Mouse (Mus musculus): Measurements from ENCODE around the gene Stx8.

Gene Stx8

DNA sequence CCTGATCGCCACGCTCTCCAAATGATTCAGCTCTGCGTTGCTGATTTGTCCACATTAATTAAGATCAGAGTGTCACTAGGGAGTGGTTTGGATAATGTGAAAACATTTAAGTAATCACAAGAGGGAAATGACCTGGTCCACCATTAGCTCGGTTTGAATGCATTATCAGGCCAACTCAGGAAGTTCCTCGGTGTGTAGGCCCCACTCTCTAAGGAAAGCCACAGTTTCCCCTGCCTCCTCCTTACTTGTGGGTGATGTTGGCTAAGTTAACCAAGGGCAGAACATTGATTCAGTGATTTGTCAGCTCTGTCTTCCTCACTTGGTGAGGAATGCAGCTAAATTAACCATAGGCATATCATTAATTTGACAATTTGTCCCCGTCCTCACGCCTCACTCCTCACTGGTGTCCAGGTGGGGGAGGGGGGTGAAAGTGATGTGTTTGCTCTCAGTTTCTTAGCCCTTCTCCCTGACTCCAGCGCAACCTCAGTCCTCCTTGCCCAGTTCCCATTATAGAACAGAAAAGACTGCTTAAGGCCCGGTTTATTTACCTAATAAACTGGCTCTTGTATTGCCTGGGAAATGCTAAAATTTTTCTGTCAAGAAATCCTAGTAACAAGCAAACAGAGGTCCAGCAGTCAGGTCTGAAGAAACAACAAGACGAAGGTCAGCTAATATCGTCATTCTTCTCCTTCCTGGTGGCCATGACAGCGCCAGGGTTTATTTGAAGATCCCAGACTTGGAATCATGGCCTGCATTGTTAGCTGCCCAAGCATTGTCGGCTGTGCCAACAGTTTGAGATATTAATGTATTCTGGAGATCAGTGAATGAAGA lies 178.5 kb downstream of the Stx8 start:
- no peak for DNase-seq (ENCODE audit: low spot score in 2 of 2)

GRCm38 (mm10) chr11:68145066-68145585 lies 179.1 kb downstream of the Stx8 start:
- DNase-seq (ENCODE audit: low spot score in 2 of 2), result no peak

DNA sequence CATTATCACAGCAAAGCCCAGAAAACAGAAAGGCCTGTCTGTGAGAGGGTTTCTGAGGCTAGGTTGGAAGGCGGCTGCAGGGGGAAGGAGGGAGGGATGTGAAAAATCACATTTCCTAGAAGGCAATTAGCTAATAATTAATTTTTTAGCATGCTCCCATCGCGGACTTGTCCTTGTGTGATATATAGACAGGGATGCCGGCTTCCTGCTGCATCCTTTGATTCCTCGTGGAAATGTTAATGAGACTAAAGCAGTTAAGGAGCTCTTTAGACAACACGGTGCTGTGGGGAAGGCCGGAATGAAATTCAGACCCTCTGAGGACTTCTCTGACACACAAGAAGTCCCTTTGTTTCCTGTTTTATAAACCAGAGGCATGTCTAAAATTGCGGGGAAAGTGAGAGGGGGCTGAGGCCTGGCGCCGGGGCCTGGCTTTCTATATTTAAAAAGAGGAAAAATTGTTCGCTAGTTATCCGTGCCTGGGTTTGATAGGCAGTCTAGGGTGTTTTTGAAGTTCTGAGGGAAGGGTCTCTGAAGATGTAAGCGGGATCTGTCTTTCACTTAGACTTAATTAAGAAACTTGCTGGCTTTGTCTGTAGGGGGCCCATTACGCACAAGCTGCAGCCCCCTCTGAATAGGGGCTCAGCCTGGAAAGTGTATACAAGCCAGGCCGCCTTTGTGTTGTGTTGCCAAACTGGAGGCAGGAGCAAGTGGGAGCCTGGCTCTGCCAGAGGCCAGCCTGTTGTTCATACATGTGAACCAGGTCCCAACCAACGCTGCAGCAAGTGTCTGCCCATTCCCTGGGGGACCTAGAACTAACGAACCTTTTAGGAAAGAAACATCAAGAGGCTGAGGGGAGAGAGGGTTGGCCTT lies 179.8 kb downstream of the Stx8 start:
- DNase-seq (ENCODE audit: low spot score in 2 of 2), result no peak

- DNase-seq (ENCODE audit: low spot score in 2 of 2), result no peak
Observed at GRCm38 (mm10) chr11:68146456-68146851, 180.5 kb downstream of the Stx8 start.

DNA sequence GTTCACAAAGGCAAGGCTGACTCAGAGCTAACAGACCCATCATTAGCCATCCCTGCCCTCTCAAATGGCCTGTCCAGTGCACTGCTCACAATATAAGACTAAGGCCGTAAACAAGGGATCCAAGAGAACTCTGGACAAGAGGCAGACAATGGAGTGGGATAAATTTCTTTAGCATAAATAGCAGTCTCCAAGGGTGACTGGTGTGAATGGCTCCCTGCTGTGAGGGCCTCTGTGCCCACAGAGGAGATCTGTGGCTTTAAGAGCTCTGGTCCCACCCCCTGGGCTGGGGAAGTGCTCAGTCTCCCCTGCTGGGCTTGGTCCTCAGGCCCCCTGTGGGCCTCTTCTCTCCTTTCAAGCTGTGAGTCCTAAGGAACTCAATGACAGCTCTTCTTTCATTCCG lies 184.9 kb downstream of the Stx8 start:
- DNase-seq (ENCODE audit: low spot score in 2 of 2), result no peak

- no peak for DNase-seq (ENCODE audit: low spot score in 2 of 2)
Observed at GRCm38 (mm10) chr11:68155821-68156220, 189.8 kb downstream of the Stx8 start.

DNA sequence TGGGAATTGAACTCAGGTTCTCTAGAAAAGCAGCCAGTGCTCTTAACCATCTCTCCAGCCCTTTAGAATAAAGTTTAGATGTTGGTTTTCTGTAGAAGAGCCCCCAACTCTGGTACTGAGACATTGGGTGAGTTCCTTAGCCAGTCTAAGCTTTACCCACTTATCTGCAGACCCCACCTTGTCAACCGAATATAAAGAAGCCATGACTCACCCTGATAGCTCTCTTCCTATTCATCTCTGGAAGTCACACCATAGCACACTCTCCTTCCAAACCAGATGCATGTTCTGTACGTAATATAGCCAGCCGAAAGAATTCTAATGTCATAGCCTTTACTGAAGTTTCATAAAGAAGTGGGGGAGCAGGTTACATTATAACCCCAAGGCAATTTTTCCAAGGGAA lies 192.2 kb downstream of the Stx8 start:
- no peak for DNase-seq (ENCODE audit: low spot score in 2 of 2)

DNA sequence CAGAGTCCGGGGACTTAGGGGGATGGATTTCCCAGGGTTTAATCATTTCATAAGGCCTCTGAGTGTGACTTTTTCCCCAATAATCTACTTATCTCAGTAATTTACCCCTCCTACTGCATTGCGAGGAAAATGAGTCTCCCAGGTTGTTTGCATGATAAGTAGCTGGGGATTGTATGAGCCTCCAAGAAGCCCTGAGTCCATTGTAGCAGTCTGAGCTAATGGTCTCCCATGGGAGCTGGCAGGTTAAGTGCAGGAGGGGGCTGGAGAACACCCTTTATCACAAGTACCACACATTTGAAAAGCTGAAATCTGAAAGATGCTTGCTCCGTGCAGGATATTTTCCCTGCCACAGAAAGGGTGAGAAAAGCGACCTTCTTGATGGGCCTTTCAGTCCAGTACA lies 193.9 kb downstream of the Stx8 start:
- no peak for DNase-seq (ENCODE audit: low spot score in 2 of 2)

DNA sequence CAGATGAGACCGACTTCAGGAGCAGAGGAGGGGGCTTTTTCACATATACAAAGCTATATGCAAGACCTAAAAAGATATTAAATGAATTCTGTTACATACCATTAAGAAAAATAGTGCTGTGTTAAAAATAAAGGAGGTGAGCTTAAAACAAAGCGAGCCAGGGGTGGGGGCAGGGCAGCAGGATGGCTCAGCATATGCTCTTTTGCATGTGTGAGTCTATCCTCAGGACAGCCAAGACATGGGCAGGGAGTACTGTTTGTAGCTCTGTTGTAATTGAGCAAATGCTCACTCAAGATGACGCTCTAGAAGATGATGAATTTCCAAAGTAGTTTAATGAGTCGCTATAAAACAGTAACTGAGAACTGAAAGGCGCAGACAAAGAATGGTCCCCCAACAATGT lies 198.4 kb downstream of the Stx8 start:
- DNase-seq (ENCODE audit: low spot score in 2 of 2), result no peak

- DNase-seq (ENCODE audit: low spot score in 2 of 2), result no peak
Observed at GRCm38 (mm10) chr11:68168427-68168826, 202.4 kb downstream of the Stx8 start.

DNA sequence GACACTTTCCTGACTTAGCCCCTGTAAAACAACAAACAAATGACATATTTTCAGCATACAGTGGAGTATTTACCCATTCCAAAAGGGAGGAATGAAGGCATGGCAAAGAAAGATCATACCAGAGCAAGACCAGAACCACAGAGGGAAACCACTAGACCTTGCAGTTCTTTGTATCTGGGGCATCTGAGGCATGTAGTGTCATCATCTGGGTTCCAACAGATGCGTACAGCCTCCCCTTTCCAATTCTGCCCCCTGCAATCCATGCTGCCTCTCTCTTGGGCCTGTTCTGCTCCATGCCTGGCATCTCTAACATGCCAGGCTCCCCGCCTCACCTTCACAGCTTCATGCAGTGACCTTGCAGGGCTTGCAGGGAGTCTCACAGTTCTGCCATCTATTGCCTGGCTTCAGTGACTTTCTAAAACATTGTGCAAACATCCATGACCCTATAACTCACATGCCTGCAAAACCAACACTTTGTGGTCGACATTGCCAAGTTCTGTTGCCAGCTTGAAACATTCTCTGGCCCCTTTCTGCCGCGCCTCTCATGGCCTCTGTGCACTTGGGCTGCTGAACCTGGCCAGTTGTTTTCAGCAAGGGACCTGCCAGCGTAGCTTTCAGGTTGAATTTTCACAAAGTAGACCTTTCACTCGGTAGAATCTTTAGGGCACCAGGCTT lies 206.1 kb downstream of the Stx8 start:
- DNase-seq (ENCODE audit: low spot score in 2 of 2), result no peak

- no peak for DNase-seq (ENCODE audit: low spot score in 2 of 2)
Observed at GRCm38 (mm10) chr11:68172648-68173045, 206.7 kb downstream of the Stx8 start.

DNA sequence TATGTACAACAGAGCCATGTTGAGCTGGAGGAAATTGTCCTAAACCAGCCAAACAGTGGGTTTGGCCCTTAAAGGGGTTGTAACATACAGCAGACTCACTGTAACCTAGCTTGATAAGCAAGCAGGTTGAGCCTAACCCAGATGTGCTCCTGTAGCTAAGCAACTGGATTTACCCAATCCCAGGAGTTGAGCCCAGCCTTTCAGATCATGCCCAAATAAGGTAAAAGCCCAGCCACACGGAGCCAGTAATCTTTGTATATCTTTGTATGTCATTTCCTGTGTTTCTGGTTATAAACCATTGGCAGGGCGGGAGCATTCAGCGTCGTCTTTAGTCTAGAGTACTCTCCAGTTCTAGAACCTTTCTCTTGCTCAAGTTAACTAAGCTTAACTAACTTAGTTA lies 210.6 kb downstream of the Stx8 start:
- no peak for DNase-seq (ENCODE audit: low spot score in 2 of 2)

- DNase-seq (ENCODE audit: low spot score in 2 of 2), result no peak
Observed at GRCm38 (mm10) chr11:68177415-68177814, 211.4 kb downstream of the Stx8 start.

DNA sequence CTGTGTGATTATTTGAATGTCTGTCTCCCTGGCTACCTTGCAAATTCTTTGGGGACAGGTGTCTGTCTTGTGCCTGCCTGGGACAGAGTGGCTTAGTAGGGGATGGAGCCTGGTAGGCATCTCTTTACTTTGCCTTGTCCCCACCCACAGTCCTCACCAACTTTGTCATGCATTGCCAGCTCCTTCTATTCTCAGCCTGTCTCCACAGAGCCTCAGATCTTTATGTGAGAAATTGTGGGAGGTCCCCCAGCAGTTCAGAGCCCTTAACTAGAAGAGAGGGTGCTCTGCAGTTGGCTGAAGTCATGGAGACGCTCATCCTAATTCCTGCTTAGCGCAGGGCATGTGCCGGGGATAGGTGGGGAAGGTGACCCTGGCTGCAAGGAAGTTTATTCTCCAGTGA lies 219.7 kb downstream of the Stx8 start:
- DNase-seq (ENCODE audit: low spot score in 2 of 2), result peak in 1 of 2 experiments; percentile 31

DNA sequence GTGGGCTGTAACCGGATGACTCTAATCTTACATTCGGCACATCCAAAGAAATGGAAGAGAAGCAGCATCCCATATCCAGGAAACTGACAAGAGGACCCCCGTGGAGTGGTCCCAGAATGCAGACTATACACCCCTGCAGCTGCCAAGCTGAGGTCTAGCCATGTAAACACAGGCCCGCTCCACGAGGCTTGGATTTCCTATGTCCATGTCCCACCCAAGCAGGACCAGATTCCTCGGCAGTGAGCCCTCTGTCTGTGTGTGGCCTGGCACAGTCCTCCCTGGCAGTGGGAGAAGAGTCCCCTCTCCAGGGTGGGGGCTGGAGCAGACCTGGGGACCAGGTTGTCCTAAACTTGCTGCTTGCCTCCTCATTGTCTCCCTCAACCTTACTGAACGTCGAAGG lies 221.2 kb downstream of the Stx8 start:
- no peak for DNase-seq (ENCODE audit: low spot score in 2 of 2)

DNA sequence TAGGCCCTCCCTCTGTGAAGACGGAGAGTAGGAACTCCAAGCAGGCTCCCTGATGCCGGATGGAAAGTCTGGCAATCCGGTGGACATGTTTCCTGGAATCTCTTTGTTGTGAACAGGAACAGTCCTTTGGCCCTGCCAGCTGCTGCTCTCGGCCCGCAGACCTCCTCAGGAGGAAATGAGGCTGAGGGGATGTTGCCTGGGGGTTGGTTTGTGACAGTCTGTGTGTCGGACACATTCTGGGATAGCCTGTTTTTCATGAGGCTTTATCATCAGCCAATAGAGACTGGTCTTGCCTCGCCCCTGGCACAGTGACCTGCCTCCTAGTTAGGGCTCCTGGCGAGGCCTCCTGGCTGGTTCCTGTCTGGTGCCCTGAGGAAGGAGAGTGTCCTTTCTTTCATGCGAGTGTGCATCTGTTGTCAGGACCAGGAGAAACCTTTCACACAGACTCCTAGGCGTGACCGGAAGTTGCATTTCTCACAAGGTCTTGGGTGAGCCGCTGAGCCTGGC lies 222.8 kb downstream of the Stx8 start:
- no peak for DNase-seq (ENCODE audit: low spot score in 2 of 2)

DNA sequence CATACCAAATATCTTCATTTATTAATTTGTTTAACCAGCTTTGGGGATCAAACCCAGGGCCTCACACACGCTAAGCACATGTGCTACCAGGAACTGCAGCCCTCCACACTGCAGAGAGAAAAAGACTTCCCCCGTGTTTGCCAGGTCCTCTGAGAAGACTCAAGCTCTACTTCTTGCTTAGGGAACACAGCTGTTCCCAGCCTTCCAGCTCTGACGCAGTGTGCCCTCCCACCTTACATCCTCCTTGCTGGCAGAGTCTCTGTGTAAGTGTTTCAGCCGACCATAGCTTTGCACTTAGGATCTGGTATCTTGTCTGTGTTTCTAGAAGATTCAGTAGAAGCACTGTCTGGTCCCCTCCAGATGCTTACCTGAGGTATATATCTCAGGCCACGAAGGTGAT lies 224.9 kb downstream of the Stx8 start:
- DNase-seq (ENCODE audit: low spot score in 2 of 2), result peak in 1 of 2 experiments; percentile 38

DNA sequence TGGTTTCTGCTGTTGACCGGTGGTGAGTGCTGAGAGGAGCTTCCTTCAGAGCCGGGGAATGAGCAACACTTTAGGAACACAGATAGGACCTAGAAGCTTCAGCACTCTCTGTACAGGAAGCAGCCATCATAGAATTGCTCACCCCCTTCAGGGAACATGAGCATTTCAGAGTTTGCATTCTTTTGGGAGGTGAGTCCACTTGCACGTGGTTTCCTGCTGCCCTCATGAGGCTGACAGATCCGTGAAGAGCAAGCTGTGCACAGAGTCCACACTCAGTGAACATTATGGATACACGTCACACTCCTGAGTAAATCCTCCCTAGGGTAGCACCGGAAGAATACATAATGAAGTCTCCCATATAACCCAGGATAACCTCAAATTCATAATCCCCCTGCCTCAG lies 229.2 kb downstream of the Stx8 start:
- no peak for DNase-seq (ENCODE audit: low spot score in 2 of 2)

DNA sequence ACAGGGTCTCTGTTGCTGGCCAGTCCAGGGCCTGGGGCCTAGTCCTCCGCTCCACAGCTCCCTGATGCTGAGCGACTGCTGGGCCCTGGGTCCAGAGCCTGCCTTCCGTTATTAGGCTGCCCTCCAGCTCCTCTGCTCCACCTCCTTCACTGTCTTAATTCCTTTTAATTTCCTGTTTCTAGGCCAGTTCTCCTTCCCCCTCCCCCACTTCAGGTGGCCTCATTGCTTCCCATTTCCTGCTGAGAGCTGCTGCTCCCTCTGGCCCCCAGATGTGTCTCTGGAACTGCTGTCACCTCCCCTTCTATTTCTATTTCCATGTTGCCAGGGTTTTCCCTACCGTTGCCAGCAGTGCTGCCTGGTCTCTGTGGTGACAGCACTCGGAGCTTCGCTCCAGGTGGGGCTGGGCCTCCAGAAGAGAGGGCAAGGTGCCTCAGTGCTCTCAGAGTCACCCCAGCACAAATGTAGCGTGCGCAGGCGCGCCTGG lies 229.7 kb downstream of the Stx8 start:
- no peak for DNase-seq (ENCODE audit: low spot score in 2 of 2)

GRCm38 (mm10) chr11:68196566-68196965 lies 230.6 kb downstream of the Stx8 start:
- DNase-seq (ENCODE audit: low spot score in 2 of 2), result no peak

- no peak for DNase-seq (ENCODE audit: low spot score in 2 of 2)
Observed at GRCm38 (mm10) chr11:68197471-68197870, 231.5 kb downstream of the Stx8 start.
